Mouse (Mus musculus): ENCODE data around the gene Lrfn2. TPM values are rescaled to one million over a fixed set of nuclear protein-coding genes. Genes with fewer than 3 reads are reported as not detected.

The Lrfn2 gene
- polyA plus RNA-seq, 1 experiment from 2014 or later, result not detected

DNA sequence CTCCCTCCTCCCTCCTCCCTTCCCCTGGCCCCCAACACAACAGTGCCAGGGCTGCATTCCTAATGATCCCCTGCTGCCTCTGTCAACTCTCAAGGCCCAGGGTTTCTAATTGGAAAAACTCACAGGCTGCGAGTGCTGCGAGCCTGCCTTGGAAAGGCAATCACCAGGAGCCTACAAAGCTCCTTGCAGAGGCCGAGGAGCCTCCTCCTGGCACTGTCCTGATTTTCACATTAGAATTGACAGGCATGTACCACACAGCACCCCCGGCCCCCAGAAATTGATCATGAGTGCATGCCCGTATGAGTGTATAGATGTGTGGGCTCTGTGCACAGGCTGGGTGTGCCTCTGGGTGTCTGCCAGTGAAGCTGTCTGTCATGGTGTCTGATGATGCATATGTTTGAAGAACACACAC lies 44.4 kb downstream of the Lrfn2 start:
- no peak for ATAC-seq (ENCODE audit: low read depth)
- no peak overlapping the region for H3K9ac ChIP-seq (ENCODE audit: low read depth, low read length)

DNA sequence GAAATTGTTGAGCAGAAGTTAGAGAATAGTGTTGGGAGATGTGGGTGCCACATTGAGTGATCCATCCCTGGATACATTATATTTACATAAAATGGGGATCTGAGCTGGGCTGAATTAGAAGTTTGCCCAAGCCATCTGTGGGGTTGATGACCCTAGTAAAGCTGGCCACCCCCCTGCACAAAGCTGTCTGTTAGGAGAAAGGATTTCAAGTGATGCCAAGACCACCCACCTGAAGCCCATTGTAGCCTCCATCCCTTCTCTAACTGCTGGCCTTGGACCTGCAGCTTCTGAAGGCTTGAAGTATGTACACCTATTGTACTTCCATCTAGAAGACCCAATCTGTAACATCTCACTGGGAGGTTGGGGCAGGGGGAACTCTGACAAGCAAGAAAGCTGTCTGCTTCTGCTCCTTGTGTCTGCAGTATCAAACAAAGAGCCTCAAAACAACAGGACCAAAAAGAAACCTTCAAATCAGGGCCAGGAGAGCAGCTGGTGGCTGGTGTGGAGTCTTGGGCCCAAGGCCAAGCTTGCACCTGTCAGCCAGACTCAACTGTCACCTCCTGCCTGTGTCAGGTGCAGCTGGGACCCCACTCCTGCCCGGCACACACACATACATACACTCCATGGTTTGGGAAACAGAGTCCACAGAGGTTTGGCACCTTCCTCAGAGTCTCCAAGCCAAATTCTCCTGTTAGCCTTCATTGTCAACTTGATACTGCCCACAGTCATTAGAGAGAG lies 63.2 kb downstream of the Lrfn2 start:
- H3K4me2 ChIP-seq (ENCODE audit: low read depth, low read length), result no peak overlapping the region
- no peaks in the 10 kb centered on the region for H3K36me3 ChIP-seq (ENCODE audit: control insufficient read depth, insufficient read depth)
- no peak for ATAC-seq (ENCODE audit: low read depth)
- WGBS (ENCODE audit: insufficient replicate concordance), result 38% methylated on average over 1 of the region's 1 CpGs
- no peak overlapping the region for H3K27ac ChIP-seq (ENCODE audit: low read length)
- H3K27me3 ChIP-seq (ENCODE audit: control insufficient read depth, insufficient read depth, low read depth, low read length), result no peaks in the 10 kb centered on the region; the same call in 1 of the 2 replicates
- H3K9me3 ChIP-seq (replicated peaks; ENCODE audit: control insufficient read depth, low read length), result no peaks in the 10 kb centered on the region; the same call in 1 of the 2 replicates
- no peaks in the 10 kb centered on the region for H3K4me1 ChIP-seq (ENCODE audit: control insufficient read depth, low read depth, low read length)
- no peak overlapping the region for H3K4me3 ChIP-seq (ENCODE audit: low read depth, low read length)
- no peak overlapping the region for H3K9ac ChIP-seq (ENCODE audit: low read depth, low read length)

More for the DNA sequence above, 44.4 kb downstream of the Lrfn2 start:
- H3K36me3 ChIP-seq (ENCODE audit: control insufficient read depth, insufficient read depth), result no peaks in the 10 kb centered on the region
- H3K27me3 ChIP-seq (ENCODE audit: control insufficient read depth, insufficient read depth, low read depth, low read length), result no peaks in the 10 kb centered on the region
- 55% methylated on average over 5 of the region's 5 CpGs for WGBS (ENCODE audit: insufficient replicate concordance)
- no peak overlapping the region for H3K27ac ChIP-seq (ENCODE audit: low read length)
- no peaks in the 10 kb centered on the region for H3K4me1 ChIP-seq (ENCODE audit: control insufficient read depth, low read depth, low read length)
- no peaks in the 10 kb centered on the region for H3K9me3 ChIP-seq (replicated peaks; ENCODE audit: control insufficient read depth, low read length)
- no peak overlapping the region for H3K4me2 ChIP-seq (ENCODE audit: low read depth, low read length)
- no peak overlapping the region for H3K4me3 ChIP-seq (ENCODE audit: low read depth, low read length)

- Histone ChIP-seq H3K4me3 (ENCODE audit: low read depth, low read length) (no peak overlapping the region), H3K36me3 (ENCODE audit: control insufficient read depth, insufficient read depth) (no peaks in the 10 kb centered on the region), H3K9ac (ENCODE audit: low read depth, low read length) (no peak overlapping the region), H3K27ac (ENCODE audit: low read length) (no peak overlapping the region), H3K9me3 (replicated peaks; ENCODE audit: control insufficient read depth, low read length) (no peaks in the 10 kb centered on the region; the same call in 1 of the 2 replicates), H3K4me1 (ENCODE audit: control insufficient read depth, low read depth, low read length) (no peaks in the 10 kb centered on the region), H3K4me2 (ENCODE audit: low read depth, low read length) (no peak overlapping the region), H3K27me3 (ENCODE audit: control insufficient read depth, insufficient read depth, low read depth, low read length) (no peaks in the 10 kb centered on the region; the same call in 1 of the 2 replicates)
- 6% methylated on average over 11 of the region's 11 CpGs for WGBS (ENCODE audit: insufficient replicate concordance)
- ATAC-seq (ENCODE audit: low read depth), result no peak
Measured at GRCm38 (mm10) chr17:48999463-49000227, 67.5 kb downstream of the Lrfn2 start.

GRCm38 (mm10) chr17:49009384-49010073 lies 77.3 kb downstream of the Lrfn2 start:
- WGBS (ENCODE audit: insufficient replicate concordance), result 17% methylated on average over 7 of the region's 7 CpGs
- H3K4me2 ChIP-seq (ENCODE audit: low read depth, low read length), result no peak overlapping the region
- no peak overlapping the region for H3K27ac ChIP-seq (ENCODE audit: low read length)
- no peaks in the 10 kb centered on the region for H3K36me3 ChIP-seq (ENCODE audit: control insufficient read depth, insufficient read depth)
- no peaks in the 10 kb centered on the region for H3K9me3 ChIP-seq (replicated peaks; ENCODE audit: control insufficient read depth, low read length)
- H3K4me3 ChIP-seq (ENCODE audit: low read depth, low read length), result no peak overlapping the region
- no peak for ATAC-seq (ENCODE audit: low read depth)
- no peaks in the 10 kb centered on the region for H3K4me1 ChIP-seq (ENCODE audit: control insufficient read depth, low read depth, low read length)
- H3K9ac ChIP-seq (ENCODE audit: low read depth, low read length), result no peak overlapping the region
- H3K27me3 ChIP-seq (ENCODE audit: control insufficient read depth, insufficient read depth, low read depth, low read length), result no peaks in the 10 kb centered on the region

GRCm38 (mm10) chr17:49013876-49014600 lies 81.9 kb downstream of the Lrfn2 start:
- H3K9ac ChIP-seq (ENCODE audit: low read depth, low read length), result no peak overlapping the region
- no peaks in the 10 kb centered on the region for H3K4me1 ChIP-seq (ENCODE audit: control insufficient read depth, low read depth, low read length)
- H3K4me2 ChIP-seq (ENCODE audit: low read depth, low read length), result no peak overlapping the region
- no peak overlapping the region for H3K4me3 ChIP-seq (ENCODE audit: low read depth, low read length)
- H3K27me3 ChIP-seq (ENCODE audit: control insufficient read depth, insufficient read depth, low read depth, low read length), result no peaks in the 10 kb centered on the region
- no peak for ATAC-seq (ENCODE audit: low read depth)
- WGBS (ENCODE audit: insufficient replicate concordance), result 49% methylated on average over 7 of the region's 7 CpGs
- H3K36me3 ChIP-seq (ENCODE audit: control insufficient read depth, insufficient read depth), result no peaks in the 10 kb centered on the region
- no peaks in the 10 kb centered on the region for H3K9me3 ChIP-seq (replicated peaks; ENCODE audit: control insufficient read depth, low read length)
- no peak overlapping the region for H3K27ac ChIP-seq (ENCODE audit: low read length)

DNA sequence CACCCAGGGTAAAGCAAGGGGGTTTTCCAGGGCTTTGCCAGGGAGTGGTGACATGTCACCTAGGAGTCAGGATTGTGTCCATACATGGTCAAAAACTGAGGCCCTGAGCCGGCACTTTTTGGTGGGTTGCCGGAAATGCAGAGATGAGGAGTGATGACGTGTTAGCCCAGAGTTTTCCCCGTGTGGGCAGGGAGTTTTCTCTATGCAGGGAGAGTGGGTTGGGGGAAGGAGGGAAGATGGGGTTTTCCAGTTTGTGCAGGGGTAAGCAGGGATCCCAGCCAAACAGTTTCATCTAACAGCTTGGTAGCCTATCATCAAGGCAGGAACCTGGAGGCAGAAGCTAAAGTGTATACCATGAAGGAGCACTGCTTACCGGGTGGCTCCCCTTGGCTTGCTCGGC lies 83.2 kb downstream of the Lrfn2 start:
- Histone ChIP-seq H3K4me3 (ENCODE audit: low read depth, low read length) (no peak overlapping the region), H3K36me3 (ENCODE audit: control insufficient read depth, insufficient read depth) (no peaks in the 10 kb centered on the region), H3K9me3 (replicated peaks; ENCODE audit: control insufficient read depth, low read length) (no peaks in the 10 kb centered on the region), H3K27me3 (ENCODE audit: control insufficient read depth, insufficient read depth, low read depth, low read length) (no peaks in the 10 kb centered on the region), H3K4me2 (ENCODE audit: low read depth, low read length) (no peak overlapping the region), H3K4me1 (ENCODE audit: control insufficient read depth, low read depth, low read length) (no peaks in the 10 kb centered on the region), H3K27ac (ENCODE audit: low read length) (no peak overlapping the region), H3K9ac (ENCODE audit: low read depth, low read length) (no peak overlapping the region)
- WGBS (ENCODE audit: insufficient replicate concordance), result 78% methylated on average over 6 of the region's 6 CpGs
- ATAC-seq (ENCODE audit: low read depth), result no peak

GRCm38 (mm10) chr17:49016229-49016628 lies 84.0 kb downstream of the Lrfn2 start:
- no peaks in the 10 kb centered on the region for H3K27me3 ChIP-seq (ENCODE audit: control insufficient read depth, insufficient read depth, low read depth, low read length)
- 70% methylated on average over 6 of the region's 6 CpGs for WGBS (ENCODE audit: insufficient replicate concordance)

DNA sequence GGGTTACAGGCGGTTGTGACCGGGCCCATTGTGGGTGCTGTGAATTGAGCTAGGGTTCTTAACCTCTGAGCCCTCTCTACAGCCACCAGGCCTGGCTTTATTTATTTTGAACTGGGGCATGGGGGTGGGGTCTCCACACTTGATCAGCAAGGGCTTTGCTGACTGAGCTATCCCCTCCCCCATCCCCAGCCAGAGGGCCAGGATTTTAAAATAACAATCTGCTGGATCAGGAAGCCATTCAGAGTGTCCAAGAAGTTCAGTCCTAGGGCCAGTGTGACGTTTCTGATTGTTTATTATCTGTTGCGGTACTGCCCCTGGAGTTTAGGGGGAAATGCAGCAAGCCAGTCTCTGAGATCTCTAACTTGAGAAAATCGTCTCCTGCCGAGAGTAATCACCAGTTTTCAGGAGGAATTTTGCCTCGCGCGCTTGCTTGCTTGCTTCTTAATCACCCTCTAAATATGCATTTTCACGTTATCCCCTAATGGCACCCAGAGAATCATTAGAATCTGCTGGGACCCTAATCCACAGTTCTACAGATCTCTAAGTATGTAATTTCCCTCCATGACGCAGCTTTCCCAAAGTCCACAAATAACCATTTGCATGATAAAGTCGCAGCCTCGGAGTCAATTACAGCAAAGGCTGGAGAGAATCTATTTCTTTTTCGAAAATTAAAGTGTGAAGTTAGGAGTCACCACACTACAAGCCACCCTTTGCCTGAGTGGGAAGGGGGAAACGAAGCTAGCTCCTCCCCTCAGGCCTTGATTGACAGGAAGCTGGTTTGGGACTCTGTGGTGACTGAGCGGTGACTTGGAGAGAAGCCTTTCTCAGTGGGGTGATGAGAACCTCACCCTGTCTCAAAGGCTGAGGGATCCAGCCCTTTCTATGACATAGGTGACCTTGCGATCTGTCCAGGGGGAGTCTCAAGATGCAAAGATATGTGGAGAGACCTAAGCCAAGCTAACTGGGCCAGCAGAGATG lies 85.5 kb downstream of the Lrfn2 start:
- no peak overlapping the region for H3K27ac ChIP-seq (ENCODE audit: low read length)
- ATAC-seq (ENCODE audit: low read depth), result no peak
- 52% methylated on average over 17 of the region's 17 CpGs for WGBS (ENCODE audit: insufficient replicate concordance)
- H3K4me3 ChIP-seq (ENCODE audit: low read depth, low read length), result no peak overlapping the region
- no peak overlapping the region for H3K4me2 ChIP-seq (ENCODE audit: low read depth, low read length)
- H3K4me1 ChIP-seq (ENCODE audit: control insufficient read depth, low read depth, low read length), result no peaks in the 10 kb centered on the region
- no peaks in the 10 kb centered on the region for H3K36me3 ChIP-seq (ENCODE audit: control insufficient read depth, insufficient read depth)
- H3K9me3 ChIP-seq (replicated peaks; ENCODE audit: control insufficient read depth, low read length), result no peaks in the 10 kb centered on the region
- H3K9ac ChIP-seq (ENCODE audit: low read depth, low read length), result no peak overlapping the region
- no peaks in the 10 kb centered on the region for H3K27me3 ChIP-seq (ENCODE audit: control insufficient read depth, insufficient read depth, low read depth, low read length)

More at GRCm38 (mm10) chr17:49016229-49016628, 84.0 kb downstream of the Lrfn2 start:
- Histone ChIP-seq H3K4me1 (ENCODE audit: control insufficient read depth, low read depth, low read length) (no peaks in the 10 kb centered on the region), H3K4me3 (ENCODE audit: low read depth, low read length) (no peak overlapping the region), H3K27ac (ENCODE audit: low read length) (no peak overlapping the region), H3K4me2 (ENCODE audit: low read depth, low read length) (no peak overlapping the region), H3K9me3 (replicated peaks; ENCODE audit: control insufficient read depth, low read length) (no peaks in the 10 kb centered on the region), H3K36me3 (ENCODE audit: control insufficient read depth, insufficient read depth) (no peaks in the 10 kb centered on the region), H3K9ac (ENCODE audit: low read depth, low read length) (no peak overlapping the region)
- peak; percentile 2; the same call in 1 of the 2 replicates for ATAC-seq (ENCODE audit: low read depth)
